Mouse (Mus musculus) limb, embryonic 11.5 days (tissue): ENCODE measurements at regions not wholly inside any gene's neighbourhood (a gene's known extent, or its start where the extent isn't known, plus 50 kb on each side); places are given as distances from the start of the nearest gene placed in this dataset.

Source experiments
- ATAC-seq: fragments of 200-750 bp; cut with Nextera tagmentation; 2 replicates; pipeline ENCODE4 v1.8.0; 2017; ENCODE audit warnings: low read depth; ENCODE audit not compliant: insufficient number of reproducible peaks, low FRiP score, low TSS enrichment
- DNase-seq: peaks from one replicate; pipeline ENCODE4 v3.0.0-alpha.2; 2015; ENCODE audit warnings: low spot score
- H3K27ac ChIP-seq: fragments of 300-500 bp; sonication (generic); replicated peaks from 2 replicates; pipeline ENCODE4 v1.5.1; 2014; ENCODE audit warnings: low read depth, mild to moderate bottlenecking, low read length
- H3K27me3 ChIP-seq: fragments of 300-500 bp; sonication (generic); 2 replicates; pipeline ENCODE4 v1.6.1; 2014; ENCODE audit warnings: mild to moderate bottlenecking, low read length, mixed read lengths; ENCODE audit not compliant: control insufficient read depth, insufficient read depth
- H3K36me3 ChIP-seq: fragments of 300-500 bp; sonication (generic); 2 replicates; pipeline ENCODE4 v1.6.1; 2014; ENCODE audit warnings: mild to moderate bottlenecking, low read length, moderate library complexity, mixed read lengths; ENCODE audit not compliant: control insufficient read depth, insufficient read depth
- H3K4me1 ChIP-seq: fragments of 300-500 bp; sonication (generic); 2 replicates; pipeline ENCODE4 v1.6.1; 2014; ENCODE audit warnings: low read length, mixed read lengths; ENCODE audit not compliant: control insufficient read depth, insufficient read depth
- H3K4me2 ChIP-seq: fragments of 300-500 bp; sonication (generic); 2 replicates; pipeline ENCODE4 v1.6.1; 2014; ENCODE audit warnings: low read depth, mild to moderate bottlenecking, moderate library complexity; ENCODE audit not compliant: severe bottlenecking
- H3K4me3 ChIP-seq: fragments of 300-500 bp; sonication (generic); 2 replicates; pipeline ENCODE4 v1.5.1; 2014; ENCODE audit warnings: low read depth, low read length
- H3K9ac ChIP-seq: fragments of 300-500 bp; sonication (generic); 2 replicates; pipeline ENCODE4 v1.6.1; 2014; ENCODE audit warnings: mild to moderate bottlenecking, low read length
- H3K9me3 ChIP-seq: fragments of 300-500 bp; sonication (generic); 2 replicates; pipeline ENCODE4 v1.6.1; 2016; ENCODE audit warnings: low read length; ENCODE audit not compliant: control insufficient read depth
- WGBS: fragments of 180-500 bp; shearing (Covaris S2); extraction: QIAGEN DNeasy Blood & Tissue Kit; methylation state at CpG from one replicate; pipeline ENCODE4 v1.1.7; 2014; 5-methylcytosine and 5-hydroxymethylcytosine counted together

GRCm38 (mm10) chr2:101364256-101364655, 260.3 kb upstream of the Rag2 start:
- Histone ChIP-seq H3K4me3 (no peak overlapping the region), H3K27me3 (no peaks in the 10 kb centered on the region), H3K9me3 (no peaks in the 10 kb centered on the region), H3K4me2 (no peak overlapping the region), H3K4me1 (no peaks in the 10 kb centered on the region), H3K9ac (no peak overlapping the region), H3K36me3 (no peaks in the 10 kb centered on the region), H3K27ac (no peak overlapping the region)
- DNase-seq, result no peak
- no peak for ATAC-seq
- 40% methylated on average over 3 of the region's 3 CpGs for WGBS

- WGBS, result 88% methylated on average over 4 of the region's 4 CpGs
- Histone ChIP-seq H3K36me3 (no peaks in the 10 kb centered on the region), H3K9ac (no peak overlapping the region), H3K9me3 (no peaks in the 10 kb centered on the region), H3K4me2 (no peak overlapping the region), H3K27ac (no peak overlapping the region), H3K4me1 (no peaks in the 10 kb centered on the region), H3K27me3 (no peaks in the 10 kb centered on the region), H3K4me3 (no peak overlapping the region)
- ATAC-seq (no peak), DNase-seq (no peak)
Measured at GRCm38 (mm10) chr2:101368278-101368677, 256.2 kb upstream of the Rag2 start.

- H3K36me3 ChIP-seq, result no peaks in the 10 kb centered on the region
- H3K27ac ChIP-seq, result no peak overlapping the region
- no peak overlapping the region for H3K9ac ChIP-seq
- H3K4me1 ChIP-seq, result no peaks in the 10 kb centered on the region
- no peak overlapping the region for H3K4me3 ChIP-seq
- no peak overlapping the region for H3K4me2 ChIP-seq
- 88% methylated on average over 6 of the region's 6 CpGs for WGBS
- ATAC-seq (no peak), DNase-seq (no peak)
- H3K27me3 ChIP-seq, result no peaks in the 10 kb centered on the region
- no peaks in the 10 kb centered on the region for H3K9me3 ChIP-seq
Measured at GRCm38 (mm10) chr2:101370991-101371736, 253.4 kb upstream of the Rag2 start.

- ATAC-seq, result no peak
- Histone ChIP-seq H3K36me3 (no peaks in the 10 kb centered on the region), H3K27me3 (no peaks in the 10 kb centered on the region), H3K9ac (no peak overlapping the region), H3K9me3 (no peaks in the 10 kb centered on the region), H3K4me2 (no peak overlapping the region), H3K4me1 (no peaks in the 10 kb centered on the region), H3K4me3 (no peak overlapping the region), H3K27ac (no peak overlapping the region)
- 92% methylated on average over 7 of the region's 7 CpGs for WGBS
- DNase-seq, result no peak
Measured at GRCm38 (mm10) chr2:101371834-101372493, 252.6 kb upstream of the Rag2 start.

DNA sequence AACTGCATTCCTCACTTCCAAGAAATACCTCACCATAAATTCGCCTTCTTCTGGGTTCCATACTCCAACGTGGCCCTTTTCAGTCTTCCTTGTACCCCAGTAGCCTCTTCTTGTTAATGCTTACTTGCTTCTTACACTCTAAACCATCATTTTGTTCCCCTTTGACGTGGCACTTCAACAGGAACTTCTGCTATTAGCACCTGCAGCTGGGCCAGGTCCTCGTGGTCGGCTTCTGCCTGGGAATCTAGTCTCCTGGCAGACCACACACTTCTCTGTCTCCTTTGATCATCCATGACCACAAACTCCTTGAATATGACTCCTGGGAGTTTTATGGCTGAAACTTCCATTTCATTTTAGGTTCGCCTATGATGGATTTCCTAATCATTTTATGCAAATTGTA, 243.9 kb upstream of the Rag2 start:
- Histone ChIP-seq H3K27ac (no peak overlapping the region), H3K36me3 (no peaks in the 10 kb centered on the region), H3K9ac (no peak overlapping the region), H3K4me2 (no peak overlapping the region), H3K4me3 (no peak overlapping the region), H3K4me1 (no peaks in the 10 kb centered on the region), H3K9me3 (no peaks in the 10 kb centered on the region), H3K27me3 (no peaks in the 10 kb centered on the region)
- WGBS, result 77% methylated on average over 6 of the region's 6 CpGs
- ATAC-seq (no peak), DNase-seq (no peak)

DNA sequence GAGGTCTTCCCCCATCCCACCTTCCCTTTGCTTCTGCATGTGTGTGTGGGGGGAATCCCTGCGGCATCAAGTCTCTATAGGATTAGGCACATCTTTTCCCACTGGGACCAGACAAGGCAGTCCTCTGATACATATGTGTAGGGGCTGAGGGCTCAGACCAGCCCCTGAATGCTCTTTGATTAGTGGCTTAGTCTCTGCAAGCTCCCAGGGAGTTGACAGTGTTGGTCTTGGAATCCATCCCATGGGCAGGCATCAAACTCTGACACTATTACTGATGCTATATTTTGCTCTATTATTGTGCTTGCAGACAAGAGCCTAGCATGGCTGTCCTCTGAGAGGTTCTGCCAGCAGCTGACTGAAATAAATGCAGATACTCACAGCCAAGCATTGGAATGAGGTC, 209.5 kb upstream of the Rag2 start:
- Histone ChIP-seq H3K36me3 (no peaks in the 10 kb centered on the region), H3K27me3 (no peaks in the 10 kb centered on the region), H3K9ac (no peak overlapping the region), H3K4me3 (no peak overlapping the region), H3K27ac (no peak overlapping the region), H3K4me1 (no peaks in the 10 kb centered on the region), H3K4me2 (no peak overlapping the region), H3K9me3 (no peaks in the 10 kb centered on the region)
- ATAC-seq (no peak), DNase-seq (no peak)
- WGBS, result 85% methylated on average over 1 of the region's 1 CpGs

DNA sequence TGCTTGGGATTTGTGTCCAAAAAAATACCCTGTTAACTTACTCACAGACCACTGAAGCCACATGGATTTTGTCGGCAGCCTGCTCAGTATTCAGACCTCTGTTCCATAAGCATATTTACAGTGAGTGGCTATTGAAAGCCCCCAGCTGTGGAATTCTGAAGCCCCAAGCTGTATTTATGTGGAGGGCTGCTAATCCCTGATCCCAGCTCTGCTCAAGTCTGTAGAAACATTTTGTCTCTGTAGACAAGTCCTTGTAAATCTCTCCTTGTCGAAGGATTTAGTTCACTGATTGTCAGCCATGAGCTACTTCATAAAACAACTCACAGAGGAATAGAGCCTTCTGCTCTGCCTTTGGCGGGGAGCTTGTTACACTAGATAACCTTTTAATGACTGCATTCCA, 207.8 kb upstream of the Rag2 start:
- Histone ChIP-seq H3K27me3 (no peaks in the 10 kb centered on the region), H3K36me3 (no peaks in the 10 kb centered on the region), H3K9ac (no peak overlapping the region), H3K4me1 (no peaks in the 10 kb centered on the region), H3K9me3 (no peaks in the 10 kb centered on the region), H3K4me3 (no peak overlapping the region), H3K27ac (no peak overlapping the region), H3K4me2 (no peak overlapping the region)
- DNase-seq (no peak), ATAC-seq (no peak)
- 80% methylated on average over 3 of the region's 3 CpGs for WGBS

- no peak for ATAC-seq
- Histone ChIP-seq H3K4me2 (no peak overlapping the region), H3K27me3 (no peaks in the 10 kb centered on the region), H3K36me3 (no peaks in the 10 kb centered on the region), H3K9me3 (no peaks in the 10 kb centered on the region), H3K4me3 (no peak overlapping the region), H3K27ac (no peak overlapping the region), H3K4me1 (no peaks in the 10 kb centered on the region), H3K9ac (no peak overlapping the region)
- no peak for DNase-seq
- WGBS, result 81% methylated on average over 8 of the region's 8 CpGs
Measured at GRCm38 (mm10) chr2:101433141-101433895, 191.2 kb upstream of the Rag2 start.
